Mouse (Mus musculus) spleen, postnatal 10 days (tissue): ENCODE results near the gene Ficd.
"Not testable (repeated sequence)": the region's sequence is repeated elsewhere in the genome, so short reads cannot be mapped to it uniquely, and the experiment has no call there.

Source experiments
- DNase-seq, 2 experiments: peaks; one replicate each; pipeline ENCODE4 v3.0.0; 2021 to 2022; ENCODE audit warnings: low spot score in 2 of 2

Gene Ficd

GRCm38 (mm10) chr5:113773664-113774063 lies 38.1 kb downstream of the Ficd start:
- DNase-seq, result peak; percentile 92 to 96

- DNase-seq, result no peak
Measured at GRCm38 (mm10) chr5:113775585-113775984, 40.0 kb downstream of the Ficd start.

- DNase-seq, result peak in 1 of 2 experiments; percentile 22
Measured at GRCm38 (mm10) chr5:113776128-113776895, 40.7 kb downstream of the Ficd start.

GRCm38 (mm10) chr5:113776896-113777226 lies 41.3 kb downstream of the Ficd start:
- peak; percentile 25 to 57 for DNase-seq

- DNase-seq, result peak in 1 of 2 experiments; percentile 43
Measured at GRCm38 (mm10) chr5:113777728-113778127, 42.1 kb downstream of the Ficd start.

GRCm38 (mm10) chr5:113779569-113779968 lies 44.0 kb downstream of the Ficd start:
- DNase-seq, result no peak

GRCm38 (mm10) chr5:113780082-113780752 lies 44.6 kb downstream of the Ficd start:
- no peak for DNase-seq

- no peak for DNase-seq
Measured at GRCm38 (mm10) chr5:113780763-113781162, 45.2 kb downstream of the Ficd start.

- DNase-seq, result no peak
Measured at GRCm38 (mm10) chr5:113781254-113781653, 45.7 kb downstream of the Ficd start.

- DNase-seq, result no peak
Measured at GRCm38 (mm10) chr5:113781875-113782274, 46.3 kb downstream of the Ficd start.

GRCm38 (mm10) chr5:113782624-113783023 lies 47.0 kb downstream of the Ficd start:
- no peak for DNase-seq

GRCm38 (mm10) chr5:113783581-113784001 lies 48.0 kb downstream of the Ficd start:
- peak in 1 of 2 experiments; percentile 58 for DNase-seq

GRCm38 (mm10) chr5:113784104-113784503 lies 48.5 kb downstream of the Ficd start:
- not testable (repeated sequence) for DNase-seq

GRCm38 (mm10) chr5:113786985-113787384 lies 51.4 kb downstream of the Ficd start:
- no peak for DNase-seq

- no peak for DNase-seq
Measured at GRCm38 (mm10) chr5:113788645-113789044, 53.0 kb downstream of the Ficd start.

- no peak for DNase-seq
Measured at GRCm38 (mm10) chr5:113789075-113789788, 53.6 kb downstream of the Ficd start.
